18 mouse cellular contexts compared by ENCODE assay signal in genomic region chr13:78444691-78445349, GRCm38 (mm10).
DNase-seq lines count a peak whose midpoint lies in the region; ATAC-seq and TF ChIP-seq lines count a peak whose summit lies in the region.
"Had no signal": no experiment of that assay in that cellular context is flagged by ENCODE, and none has a peak within 500 bp of the region (broad histone marks: within the 10 kb centered on the region; RNA-seq: fewer than 3 reads in every experiment).

No protein-coding gene starts in this region.

- no peak overlapping the region for H3K4me3 ChIP-seq in embryonic facial prominence, embryonic 14.5 days (ENCODE audit: low read depth, low read length)
- no peak overlapping the region for H3K4me3 ChIP-seq in embryonic facial prominence, embryonic 10.5 days
- H3K4me3 ChIP-seq in layer of hippocampus, adult 2 months: no peak overlapping the region
- H3K4me3 ChIP-seq in stomach, embryonic 14.5 days (ENCODE audit: low read depth, low read length): no peak overlapping the region
- no peak overlapping the region for H3K4me3 ChIP-seq in stomach, postnatal 0 days (ENCODE audit: low read depth, low read length)
- H3K4me3 ChIP-seq: embryonic facial prominence, embryonic 15.5 days; heart, embryonic 10.5 days; intestine, embryonic 15.5 days; left cerebral cortex, adult 2 months; limb, embryonic 13.5 days; myocyte had no signal

- no peaks in the 10 kb centered on the region for H3K36me3 ChIP-seq in embryonic facial prominence, embryonic 14.5 days (ENCODE audit: control insufficient read depth, insufficient read depth, low read length)
- no peaks in the 10 kb centered on the region for H3K36me3 ChIP-seq in embryonic facial prominence, embryonic 10.5 days (replicated peaks)
- no peaks in the 10 kb centered on the region for H3K36me3 ChIP-seq in stomach, embryonic 14.5 days (ENCODE audit: control insufficient read depth, insufficient read depth, low read length)
- H3K36me3 ChIP-seq in stomach, postnatal 0 days (ENCODE audit: control insufficient read depth, insufficient read depth, low read length): no peaks in the 10 kb centered on the region
- H3K36me3 ChIP-seq: embryonic facial prominence, embryonic 15.5 days; heart, embryonic 10.5 days; intestine, embryonic 15.5 days; limb, embryonic 13.5 days had no signal

- no peak overlapping the region for H3K9ac ChIP-seq in embryonic facial prominence, embryonic 14.5 days (ENCODE audit: low read depth, low read length)
- no peak overlapping the region for H3K9ac ChIP-seq in stomach, embryonic 14.5 days (replicated peaks; ENCODE audit: low read depth, low read length)
- H3K9ac ChIP-seq in stomach, postnatal 0 days (ENCODE audit: low read length): no peak overlapping the region
- H3K9ac ChIP-seq: embryonic facial prominence, embryonic 15.5 days; intestine, embryonic 15.5 days; limb, embryonic 13.5 days had no signal

- peak; percentile 34 for DNase-seq in embryonic facial prominence, embryonic 14.5 days (ENCODE audit: low spot score)
- DNase-seq in embryonic facial prominence, embryonic 10.5 days (ENCODE audit: low spot score): no peak
- no peak for DNase-seq in layer of hippocampus, adult 2 months (ENCODE audit: low spot score in 2 of 2)
- DNase-seq in layer of hippocampus, adult 18-20 months (ENCODE audit: low spot score in 2 of 2): no peak
- no peak for DNase-seq in stomach, postnatal 0 days (ENCODE audit: low spot score)
- DNase-seq in ovary, adult 18-20 months (ENCODE audit: low spot score): no peak
- DNase-seq in heart, postnatal 36 days: no peak
- DNase-seq: adrenal gland, postnatal 10 days; cerebellum, adult 2 months; gastrocnemius, postnatal 14 days; thymus, postnatal 14 days had no signal

- 69% methylated on average over 8 of the region's 8 CpGs for WGBS in embryonic facial prominence, embryonic 14.5 days
- 72% methylated on average over 8 of the region's 8 CpGs for WGBS in embryonic facial prominence, embryonic 10.5 days
- 59% methylated on average over 8 of the region's 8 CpGs for WGBS in stomach, embryonic 14.5 days
- WGBS in stomach, postnatal 0 days: 71% methylated on average over 8 of the region's 8 CpGs

- no peak for TF ChIP-seq CTCF in layer of hippocampus, adult 2 months (conservative IDR thresholded peaks at IDR 0.05)
- TF ChIP-seq CTCF in stomach, postnatal 0 days (IDR thresholded peaks at IDR 0.05; ENCODE audit: low read depth): no peak

- intact Hi-C loops in heart, postnatal 36 days (cut with DNase I): no loop called here

- peaks cover 12% of the 10 kb centered on the region; the same call in 1 of the 2 replicates for H3K4me1 ChIP-seq in embryonic facial prominence, embryonic 14.5 days (ENCODE audit: control insufficient read depth, insufficient read depth, low read length)
- H3K4me1 ChIP-seq in embryonic facial prominence, embryonic 10.5 days: peaks cover 37% of the 10 kb centered on the region
- peaks cover 11% of the 10 kb centered on the region for H3K4me1 ChIP-seq in stomach, embryonic 14.5 days (ENCODE audit: control insufficient read depth, insufficient read depth, low read length)
- H3K4me1 ChIP-seq in stomach, postnatal 0 days (replicated peaks; ENCODE audit: control insufficient read depth, insufficient read depth): no peaks in the 10 kb centered on the region

- H3K4me2 ChIP-seq in embryonic facial prominence, embryonic 14.5 days (ENCODE audit: low read depth, low read length): no peak overlapping the region
- H3K4me2 ChIP-seq in stomach, embryonic 14.5 days (replicated peaks; ENCODE audit: low read depth, low read length): no peak overlapping the region
- H3K4me2 ChIP-seq in stomach, postnatal 0 days (replicated peaks; ENCODE audit: low read depth): no peak overlapping the region
- H3K4me2 ChIP-seq: embryonic facial prominence, embryonic 15.5 days; intestine, embryonic 15.5 days; limb, embryonic 13.5 days had no signal

- no peaks in the 10 kb centered on the region for H3K27me3 ChIP-seq in embryonic facial prominence, embryonic 14.5 days (replicated peaks; ENCODE audit: control insufficient read depth, insufficient read depth, low read length)
- H3K27me3 ChIP-seq in embryonic facial prominence, embryonic 10.5 days (replicated peaks; ENCODE audit: low read depth, poor library complexity, severe bottlenecking): no peaks in the 10 kb centered on the region
- H3K27me3 ChIP-seq in stomach, embryonic 14.5 days (ENCODE audit: control insufficient read depth, insufficient read depth, low read length): no peaks in the 10 kb centered on the region
- no peaks in the 10 kb centered on the region for H3K27me3 ChIP-seq in stomach, postnatal 0 days (ENCODE audit: control insufficient read depth, insufficient read depth, low read length)
- H3K27me3 ChIP-seq: embryonic facial prominence, embryonic 15.5 days; intestine, embryonic 15.5 days had no signal

- ATAC-seq in embryonic facial prominence, embryonic 14.5 days (ENCODE audit: low read depth): no peak
- ATAC-seq in stomach, embryonic 14.5 days (ENCODE audit: insufficient number of reproducible peaks, insufficient read depth, low FRiP score, low read depth): no peak
- ATAC-seq in stomach, postnatal 0 days (ENCODE audit: low FRiP score, low TSS enrichment): no peak
- ATAC-seq: intestine, embryonic 15.5 days had no signal

- H3K27ac ChIP-seq in embryonic facial prominence, embryonic 14.5 days (replicated peaks; ENCODE audit: low read depth, low read length): no peak overlapping the region
- no peak overlapping the region; the same call in none of the 2 replicates for H3K27ac ChIP-seq in embryonic facial prominence, embryonic 10.5 days (replicated peaks)
- H3K27ac ChIP-seq in layer of hippocampus, adult 2 months: peak overlapping the region; percentile 51; the same call in 1 of the 2 replicates
- 0 out of 2 replicates have a peak overlapping the region, but pooled peaks have one; percentile 7 for H3K27ac ChIP-seq in stomach, embryonic 14.5 days (ENCODE audit: low read length)
- no peak overlapping the region for H3K27ac ChIP-seq in stomach, postnatal 0 days (replicated peaks)
- H3K27ac ChIP-seq: embryonic facial prominence, embryonic 15.5 days; heart, embryonic 10.5 days; intestine, embryonic 15.5 days; left cerebral cortex, adult 2 months; limb, embryonic 13.5 days had no signal

- no peak for TF ChIP-seq EP300 in stomach, postnatal 0 days (optimal IDR thresholded peaks at IDR 0.05)

- H3K9me3 ChIP-seq in embryonic facial prominence, embryonic 14.5 days (ENCODE audit: control insufficient read depth, low read length): no peaks in the 10 kb centered on the region
- H3K9me3 ChIP-seq in embryonic facial prominence, embryonic 10.5 days: no peaks in the 10 kb centered on the region
- no peaks in the 10 kb centered on the region for H3K9me3 ChIP-seq in stomach, embryonic 14.5 days (ENCODE audit: control insufficient read depth, low read depth, low read length)
- no peaks in the 10 kb centered on the region for H3K9me3 ChIP-seq in stomach, postnatal 0 days (ENCODE audit: control insufficient read depth, low read length)
- H3K9me3 ChIP-seq: embryonic facial prominence, embryonic 15.5 days; heart, embryonic 10.5 days; intestine, embryonic 15.5 days; limb, embryonic 13.5 days had no signal

Comparison
In these comparisons a context has a peak if more than half of its experiments do, and no peak if none do; other contexts are left out.
1. H3K27ac ChIP-seq: peak in layer of hippocampus, adult 2 months (single experiment) and stomach, embryonic 14.5 days (single experiment); none in embryonic facial prominence, embryonic 14.5 days (single experiment), embryonic facial prominence, embryonic 10.5 days (single experiment) and stomach, postnatal 0 days (single experiment).